Mouse (Mus musculus) small intestine, adult 2 months (tissue): ENCODE results near the gene Msantd1.

Source experiments
- CTCF ChIP-seq: fragments of 200-500 bp; IDR thresholded peaks from 2 replicates; pipeline ENCODE4 v1.5.1; 2012; ENCODE audit warnings: low read depth, mild to moderate bottlenecking, control low read depth, inconsistent platforms, low read length, moderate library complexity, mixed read lengths; ENCODE audit not compliant: insufficient replicate concordance, insufficient read length; ENCODE audit errors: extremely low read depth
- POLR2A ChIP-seq: fragments of 200-500 bp; IDR thresholded peaks from 2 replicates; pipeline ENCODE4 v1.6.1; 2012; ENCODE audit warnings: low read depth, mild to moderate bottlenecking, control low read depth, inconsistent platforms, low read length, moderate library complexity

GRCm38 (mm10) chr5:34931516-34932457 is 24.0 kb downstream of the Msantd1 start:
- no peak for TF ChIP-seq CTCF
- no peak for TF ChIP-seq POLR2A
